Mouse (Mus musculus) intestine, embryonic 14.5 days (tissue): Measurements from ENCODE around the gene Krt35. TPM values are rescaled to one million over a fixed set of nuclear protein-coding genes. Genes with fewer than 3 reads are reported as not detected.
A peak's percentile ranks its signal among the peaks of the same experiment; 100 is the strongest.

Experiments used
- ATAC-seq: fragments of 200-750 bp; cut with Nextera tagmentation; replicated peaks from 2 replicates; pipeline ENCODE4 v1.8.0; 2017; ENCODE audit warnings: low read depth, moderate number of reproducible peaks, moderate TSS enrichment, moderate library complexity; ENCODE audit not compliant: low FRiP score, low TSS enrichment
- DNase-seq: peaks from one replicate; pipeline ENCODE4 v3.0.0-alpha.2; 2018; ENCODE audit warnings: low spot score
- H3K27ac ChIP-seq: fragments of 300-500 bp; sonication (generic); 2 replicates; pipeline ENCODE4 v1.5.1; 2014; ENCODE audit warnings: low read depth, mild to moderate bottlenecking, control low read depth
- H3K27me3 ChIP-seq: fragments of 300-500 bp; sonication (generic); replicated peaks from 2 replicates; pipeline ENCODE4 v1.6.1; 2014; ENCODE audit warnings: low read length, control low read depth; ENCODE audit not compliant: control insufficient read depth, insufficient read depth
- H3K36me3 ChIP-seq: fragments of 300-500 bp; sonication (generic); 2 replicates; pipeline ENCODE4 v1.6.1; 2014; ENCODE audit warnings: low read length, control low read depth; ENCODE audit not compliant: control insufficient read depth, insufficient read depth
- H3K4me1 ChIP-seq: fragments of 300-500 bp; sonication (generic); replicated peaks from 2 replicates; pipeline ENCODE4 v1.6.1; 2014; ENCODE audit warnings: low read length, control low read depth, mixed read lengths; ENCODE audit not compliant: control insufficient read depth, insufficient read depth
- H3K4me2 ChIP-seq: fragments of 300-500 bp; sonication (generic); 2 replicates; pipeline ENCODE4 v1.6.1; 2014; ENCODE audit warnings: low read length
- H3K4me3 ChIP-seq: fragments of 300-500 bp; sonication (generic); 2 replicates; pipeline ENCODE4 v1.5.1; 2014; ENCODE audit warnings: low read depth, low read length, control low read depth, mixed read lengths
- H3K9ac ChIP-seq: fragments of 300-500 bp; sonication (generic); 2 replicates; pipeline ENCODE4 v1.6.1; 2014; ENCODE audit warnings: mild to moderate bottlenecking, low read length
- H3K9me3 ChIP-seq: fragments of 300-500 bp; sonication (generic); 2 replicates; pipeline ENCODE4 v1.6.1; 2016; ENCODE audit warnings: low read length, control low read depth; ENCODE audit not compliant: control insufficient read depth
- WGBS: fragments of 180-500 bp; shearing (Covaris S2); extraction: QIAGEN DNeasy Blood & Tissue Kit; methylation state at CpG from one replicate; pipeline ENCODE4 v1.1.7; 2014; 5-methylcytosine and 5-hydroxymethylcytosine counted together
- polyA plus RNA-seq: library from polyadenylated mRNA; unstranded; fragments of >200 nt; fragmentation: Nextera tagmentation; extraction: Ambion mirVana; gene quantifications from 2 replicates; pipeline ENCODE4 v1.2.1, GENCODE M21; 2014

Krt35 gene
- polyA plus RNA-seq, 1 experiment from 2014 or later, result not detected

- Histone ChIP-seq H3K4me2 (no peak overlapping the region), H3K4me1 (no peaks in the 10 kb centered on the region), H3K27me3 (no peaks in the 10 kb centered on the region), H3K4me3 (no peak overlapping the region), H3K27ac (no peak overlapping the region), H3K9me3 (no peaks in the 10 kb centered on the region), H3K9ac (no peak overlapping the region), H3K36me3 (no peaks in the 10 kb centered on the region)
- 65% methylated on average over 7 of the region's 7 CpGs for WGBS
- ATAC-seq (no peak), DNase-seq (no peak)
Observed at GRCm38 (mm10) chr11:100088378-100089025, 7.5 kb downstream of the Krt35 start.

- H3K4me3 ChIP-seq, result no peak within 1 kb of the TSS
- no peaks in the 10 kb centered on the region for H3K4me1 ChIP-seq
- H3K9ac ChIP-seq, result no peak within 1 kb of the TSS
- DNase-seq (no peak), ATAC-seq (no peak)
- no peak within 1 kb of the TSS for H3K27ac ChIP-seq
- no peaks in the 10 kb centered on the region for H3K9me3 ChIP-seq
- no peaks in the 10 kb centered on the region for H3K27me3 ChIP-seq
- H3K36me3 ChIP-seq, result no peaks in the 10 kb centered on the region
- 94% methylated on average over 10 of the region's 10 CpGs for WGBS
- no peak within 1 kb of the TSS for H3K4me2 ChIP-seq
Observed at GRCm38 (mm10) chr11:100087861-100088260, 8.2 kb downstream of the Krt35 start, which contains the start of gene Krt32. Gene Krt32, minus strand, starts transcription at chr11:100088226.

- H3K4me2 ChIP-seq, result no peak overlapping the region
- no peak for ATAC-seq
- H3K27ac ChIP-seq, result no peak overlapping the region
- H3K27me3 ChIP-seq, result no peaks in the 10 kb centered on the region
- no peak overlapping the region for H3K4me3 ChIP-seq
- DNase-seq, result no peak
- H3K9me3 ChIP-seq, result no peaks in the 10 kb centered on the region
- no peak overlapping the region for H3K9ac ChIP-seq
- H3K36me3 ChIP-seq, result no peaks in the 10 kb centered on the region
- 0 out of 2 replicates have a peak, but pooled peaks cover 3% of the 10 kb centered on the region for H3K4me1 ChIP-seq
- WGBS, result 73% methylated on average over 1 of the region's 1 CpGs
Observed at GRCm38 (mm10) chr11:100073873-100074272, 22.2 kb downstream of the Krt35 start.

GRCm38 (mm10) chr11:100067293-100068036 lies 28.6 kb downstream of the Krt35 start:
- Histone ChIP-seq H3K9me3 (no peaks in the 10 kb centered on the region), H3K27ac (no peak overlapping the region), H3K9ac (no peak overlapping the region), H3K27me3 (no peaks in the 10 kb centered on the region), H3K36me3 (no peaks in the 10 kb centered on the region), H3K4me3 (no peak overlapping the region), H3K4me1 (no peaks in the 10 kb centered on the region), H3K4me2 (no peak overlapping the region)
- DNase-seq (no peak), ATAC-seq (peak; percentile 43; the same call in 1 of the 2 replicates)
- WGBS, result 73% methylated on average over 17 of the region's 17 CpGs

GRCm38 (mm10) chr11:100066236-100067010 lies 29.6 kb downstream of the Krt35 start:
- Histone ChIP-seq H3K36me3 (no peaks in the 10 kb centered on the region), H3K4me3 (no peak overlapping the region), H3K4me2 (no peak overlapping the region), H3K9me3 (no peaks in the 10 kb centered on the region), H3K27ac (no peak overlapping the region), H3K4me1 (no peaks in the 10 kb centered on the region), H3K9ac (no peak overlapping the region), H3K27me3 (no peaks in the 10 kb centered on the region)
- ATAC-seq (no peak), DNase-seq (no peak)
- WGBS, result 82% methylated on average over 12 of the region's 12 CpGs

- H3K36me3 ChIP-seq, result no peaks in the 10 kb centered on the region
- 72% methylated on average over 8 of the region's 8 CpGs for WGBS
Observed at GRCm38 (mm10) chr11:100058875-100059274, 37.2 kb downstream of the Krt35 start.

GRCm38 (mm10) chr11:100055686-100056655 lies 40.1 kb downstream of the Krt35 start:
- Histone ChIP-seq H3K4me3 (no peak overlapping the region), H3K36me3 (no peaks in the 10 kb centered on the region), H3K9me3 (no peaks in the 10 kb centered on the region), H3K4me2 (no peak overlapping the region), H3K4me1 (no peaks in the 10 kb centered on the region), H3K9ac (no peak overlapping the region), H3K27ac (no peak overlapping the region), H3K27me3 (no peaks in the 10 kb centered on the region)
- DNase-seq (peak; percentile 45), ATAC-seq (no peak)
- 61% methylated on average over 9 of the region's 9 CpGs for WGBS

More at GRCm38 (mm10) chr11:100058875-100059274, 37.2 kb downstream of the Krt35 start:
- no peak overlapping the region for H3K4me3 ChIP-seq
- no peaks in the 10 kb centered on the region for H3K9me3 ChIP-seq
- no peak overlapping the region for H3K27ac ChIP-seq
- H3K27me3 ChIP-seq, result no peaks in the 10 kb centered on the region
- no peak overlapping the region for H3K9ac ChIP-seq
- DNase-seq, result no peak
- H3K4me2 ChIP-seq, result no peak overlapping the region
- no peak for ATAC-seq
- H3K4me1 ChIP-seq, result no peaks in the 10 kb centered on the region

- H3K27me3 ChIP-seq, result no peaks in the 10 kb centered on the region
- H3K36me3 ChIP-seq, result no peaks in the 10 kb centered on the region
- DNase-seq (peak; percentile 15), ATAC-seq (no peak)
- no peaks in the 10 kb centered on the region for H3K4me1 ChIP-seq
- H3K9ac ChIP-seq, result no peak within 1 kb of the TSS
- H3K9me3 ChIP-seq, result no peaks in the 10 kb centered on the region
- no peak within 1 kb of the TSS for H3K27ac ChIP-seq
- no peak within 1 kb of the TSS for H3K4me3 ChIP-seq
- WGBS, result 79% methylated on average over 3 of the region's 3 CpGs
- H3K4me2 ChIP-seq, result no peak within 1 kb of the TSS
Observed at GRCm38 (mm10) chr11:100050451-100050850, 45.6 kb downstream of the Krt35 start, which contains the start of gene Krt31. Gene Krt31, minus strand, starts transcription at chr11:100050551.
